Mouse (Mus musculus): ENCODE measurements around the gene Nkap. TPM values are rescaled to one million over a fixed set of nuclear protein-coding genes. Genes with fewer than 3 reads are reported as not detected.
"Not testable (repeated sequence)": the region's sequence is repeated elsewhere in the genome, so short reads cannot be mapped to it uniquely, and the experiment has no call there.

Gene Nkap
- polyA plus RNA-seq, 1 experiment from 2014 or later, result 16.6 TPM

DNA sequence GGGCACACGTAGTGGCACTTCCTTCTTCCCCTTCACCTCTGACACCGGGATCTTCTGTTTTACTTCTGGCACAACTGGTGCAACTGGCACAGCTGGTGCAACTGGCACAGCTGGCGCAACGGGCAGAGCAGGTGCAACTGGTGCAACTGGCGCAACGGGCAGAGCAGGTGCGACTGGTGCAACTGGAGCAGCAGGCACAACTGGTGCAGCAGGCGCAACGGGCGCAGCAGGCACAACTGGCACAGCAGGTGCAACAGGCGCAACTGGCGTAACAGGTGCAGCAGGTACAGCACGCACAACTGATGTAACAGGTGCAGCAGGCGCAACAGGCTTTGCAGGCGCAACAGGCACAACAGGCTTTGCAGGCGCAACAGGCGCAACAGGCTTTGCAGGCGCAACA lies 36.5 kb downstream of the Nkap start:
- WGBS, result 76% methylated on average over 18 of the region's 18 CpGs
- no peaks in the 10 kb centered on the region for H3K4me1 ChIP-seq
- H3K9ac ChIP-seq, result no peak overlapping the region
- H3K27ac ChIP-seq, result no peak overlapping the region
- H3K36me3 ChIP-seq, result no peaks in the 10 kb centered on the region
- no peaks in the 10 kb centered on the region for H3K27me3 ChIP-seq
- H3K4me3 ChIP-seq, result no peak overlapping the region
- no peak for ATAC-seq (ENCODE audit: low FRiP score, low read depth)
- no peak overlapping the region for H3K4me2 ChIP-seq (replicated peaks)
- no peaks in the 10 kb centered on the region for H3K9me3 ChIP-seq

DNA sequence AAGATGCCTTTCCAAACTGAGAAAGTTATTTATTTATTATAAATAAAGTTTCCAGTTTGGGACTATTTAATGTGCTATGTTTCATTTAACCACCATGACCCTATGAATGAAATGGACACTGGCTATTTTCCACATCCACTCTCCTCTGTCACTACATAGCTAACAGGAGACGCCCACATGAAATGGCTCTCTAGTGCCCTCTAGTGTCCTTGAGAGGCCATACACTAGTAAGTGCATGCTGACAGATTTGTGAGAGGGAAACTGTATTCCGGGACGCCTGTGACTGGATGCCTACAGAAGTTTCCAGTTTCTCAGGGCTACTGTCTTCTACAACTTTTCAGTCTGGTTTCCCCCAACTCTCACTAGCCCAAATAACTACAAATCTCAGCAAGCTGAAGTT lies 40.5 kb downstream of the Nkap start:
- 35% methylated on average over 3 of the region's 3 CpGs for WGBS
- Histone ChIP-seq H3K9me3 (no peaks in the 10 kb centered on the region), H3K27ac (no peak overlapping the region), H3K36me3 (no peaks in the 10 kb centered on the region), H3K9ac (no peak overlapping the region), H3K4me3 (no peak overlapping the region), H3K4me1 (no peaks in the 10 kb centered on the region), H3K4me2 (replicated peaks) (no peak overlapping the region), H3K27me3 (no peaks in the 10 kb centered on the region)
- ATAC-seq (ENCODE audit: low FRiP score, low read depth), result no peak

DNA sequence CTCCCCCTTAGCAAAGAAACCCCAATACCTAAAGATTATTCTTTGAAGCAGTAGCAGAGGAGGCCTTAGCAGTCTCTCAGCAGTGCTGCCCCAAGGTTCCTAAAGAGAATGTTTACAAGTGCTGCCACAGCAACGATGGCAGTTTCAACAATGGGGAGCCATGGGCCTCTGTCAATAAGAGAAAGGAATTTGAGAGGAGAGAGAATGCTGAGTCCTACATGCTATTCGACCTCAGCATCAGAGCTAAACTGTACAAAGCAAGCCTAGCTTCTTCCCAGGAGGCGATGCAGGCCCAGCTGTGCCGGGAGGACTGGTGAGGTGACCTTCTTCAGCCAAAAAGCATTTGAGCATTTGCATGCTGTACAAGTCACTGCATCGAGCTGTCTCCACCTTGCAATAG lies 42.1 kb downstream of the Nkap start, which contains the start of gene Akap14:
Akap14 (minus strand) TSS at position 101 of the 400 bp plus-strand sequence.
- H3K27ac ChIP-seq, result no peak within 1 kb of the TSS
- H3K4me1 ChIP-seq, result no peaks in the 10 kb centered on the region
- no peaks in the 10 kb centered on the region for H3K36me3 ChIP-seq
- H3K27me3 ChIP-seq, result no peaks in the 10 kb centered on the region
- no peak for ATAC-seq (ENCODE audit: low FRiP score, low read depth)
- H3K9ac ChIP-seq, result no peak within 1 kb of the TSS
- H3K9me3 ChIP-seq, result no peaks in the 10 kb centered on the region
- H3K4me2 ChIP-seq (replicated peaks), result no peak within 1 kb of the TSS
- no peak within 1 kb of the TSS for H3K4me3 ChIP-seq
- 69% methylated on average over 5 of the region's 5 CpGs for WGBS

DNA sequence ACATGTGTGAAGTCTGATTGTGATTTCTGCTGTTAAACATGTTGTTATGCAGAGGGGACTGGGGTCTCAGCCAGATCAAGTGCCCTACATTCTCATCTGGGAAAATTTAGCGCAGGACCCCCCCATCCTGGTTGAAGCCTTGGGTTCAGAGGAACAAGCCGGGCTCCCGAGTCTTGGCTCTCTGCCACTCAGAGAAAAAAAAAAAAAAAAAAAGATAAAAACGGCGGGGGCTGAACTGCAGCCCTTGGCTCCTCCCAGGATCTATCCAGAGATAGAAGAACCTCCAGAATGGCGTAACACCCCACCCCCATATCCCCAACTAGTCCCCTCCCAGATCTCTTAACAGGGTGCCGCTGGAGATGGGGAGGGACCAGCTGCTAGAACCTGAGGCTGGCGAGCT lies 57.8 kb downstream of the Nkap start:
- not testable (repeated sequence) for H3K4me2 ChIP-seq (replicated peaks); H3K36me3 ChIP-seq; H3K27me3 ChIP-seq; ATAC-seq (ENCODE audit: low FRiP score, low read depth); H3K4me1 ChIP-seq; H3K4me3 ChIP-seq; H3K9ac ChIP-seq; H3K9me3 ChIP-seq; H3K27ac ChIP-seq
- 73% methylated on average over 8 of the region's 8 CpGs for WGBS

DNA sequence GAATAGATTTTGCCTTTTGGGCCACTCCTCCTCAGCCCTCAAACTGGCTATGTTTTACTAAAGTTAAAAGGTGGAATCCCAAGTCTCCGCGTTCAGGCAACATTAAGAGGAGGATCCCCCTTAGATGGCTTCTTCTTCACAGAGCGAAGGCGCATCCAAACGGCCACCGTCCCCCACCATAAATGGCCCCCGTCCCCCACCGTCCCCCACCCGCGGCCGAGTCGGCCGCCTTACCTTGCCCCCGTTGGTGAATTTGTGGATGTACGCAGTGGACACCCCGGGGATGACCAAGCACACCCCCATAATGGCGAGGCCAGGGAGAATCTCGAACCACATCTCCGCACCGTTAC lies 64.1 kb downstream of the Nkap start:
- no peak overlapping the region for H3K27ac ChIP-seq
- no peaks in the 10 kb centered on the region for H3K4me1 ChIP-seq
- H3K4me2 ChIP-seq (replicated peaks), result peak overlapping the region; percentile 67
- H3K4me3 ChIP-seq, result peak overlapping the region; percentile 56
- WGBS, result 15% methylated on average over 20 of the region's 20 CpGs
- H3K27me3 ChIP-seq, result no peaks in the 10 kb centered on the region
- H3K9me3 ChIP-seq, result no peaks in the 10 kb centered on the region
- H3K36me3 ChIP-seq, result no peaks in the 10 kb centered on the region
- H3K9ac ChIP-seq, result peak overlapping the region; percentile 62
- ATAC-seq (ENCODE audit: low FRiP score, low read depth), result 0 out of 2 replicates have a peak, but pooled peaks have one; percentile 9

DNA sequence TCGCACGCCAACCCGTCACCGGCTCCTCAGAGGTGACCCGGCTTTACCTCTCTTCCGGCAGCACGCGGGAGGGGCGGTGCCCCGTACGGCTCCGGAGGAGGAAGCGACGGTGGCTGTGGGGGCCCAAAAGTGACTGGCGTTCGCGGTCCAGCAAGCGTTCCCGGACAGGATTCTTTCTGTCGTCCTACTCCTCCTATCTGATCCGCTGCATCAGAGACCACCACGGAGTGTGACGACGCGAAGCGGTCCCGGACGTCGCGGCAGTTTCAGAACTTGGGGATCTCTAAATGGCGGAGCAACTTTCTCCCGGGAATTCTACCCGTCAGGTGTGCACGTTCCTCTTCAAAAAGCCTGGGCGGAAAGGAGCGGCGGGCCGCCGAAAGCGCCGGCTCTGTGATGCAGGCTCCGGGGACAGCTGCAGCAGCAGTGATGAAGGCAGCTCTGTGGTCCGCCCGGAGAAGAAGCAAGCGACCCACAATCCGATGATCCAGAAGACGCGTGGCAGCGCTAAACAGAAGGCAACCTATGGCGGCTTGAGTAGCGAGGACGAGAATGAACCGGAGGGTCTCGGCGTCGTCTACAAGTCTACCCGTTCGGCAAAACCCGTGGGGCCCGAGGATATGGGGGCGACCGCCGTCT lies 64.6 kb downstream of the Nkap start, which contains the start of the genes Ndufa1 and Rnf113a1:
Ndufa1 (minus strand) TSS at position 59 of the 639 bp plus-strand sequence.
Rnf113a1 (plus strand) TSS at position 141 of the 639 bp plus-strand sequence.
- peak within 1 kb of the TSS; percentile 56 for H3K4me3 ChIP-seq

DNA sequence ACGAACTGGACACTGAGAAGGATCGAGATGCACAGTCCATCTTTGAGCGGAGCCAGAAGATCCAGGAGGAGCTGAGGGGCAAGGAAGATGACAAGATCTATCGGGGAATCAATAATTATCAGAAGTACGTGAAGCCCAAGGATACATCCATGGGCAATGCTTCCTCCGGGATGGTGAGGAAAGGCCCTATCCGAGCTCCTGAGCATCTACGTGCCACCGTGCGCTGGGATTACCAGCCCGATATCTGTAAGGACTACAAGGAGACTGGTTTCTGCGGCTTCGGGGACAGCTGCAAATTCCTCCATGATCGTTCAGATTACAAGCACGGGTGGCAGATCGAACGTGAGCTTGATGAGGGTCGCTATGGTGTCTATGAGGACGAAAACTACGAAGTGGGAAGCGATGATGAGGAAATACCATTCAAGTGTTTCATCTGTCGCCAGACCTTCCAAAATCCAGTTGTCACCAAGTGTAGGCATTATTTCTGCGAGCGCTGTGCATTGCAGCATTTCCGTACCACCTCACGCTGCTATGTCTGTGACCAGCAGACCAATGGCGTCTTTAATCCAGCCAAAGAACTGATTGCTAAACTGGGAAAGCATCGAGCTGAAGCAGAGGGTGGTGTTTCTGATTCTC lies 65.3 kb downstream of the Nkap start:
- no peaks in the 10 kb centered on the region for H3K4me1 ChIP-seq
- 22% methylated on average over 28 of the region's 28 CpGs for WGBS
- ATAC-seq (ENCODE audit: low FRiP score, low read depth), result no peak
- no peak overlapping the region for H3K27ac ChIP-seq
- peak overlapping the region; percentile 56 for H3K4me3 ChIP-seq
- H3K9ac ChIP-seq, result peak overlapping the region; percentile 62
- no peaks in the 10 kb centered on the region for H3K27me3 ChIP-seq
- peak overlapping the region; percentile 67 for H3K4me2 ChIP-seq (replicated peaks)
- no peaks in the 10 kb centered on the region for H3K9me3 ChIP-seq
- H3K36me3 ChIP-seq, result no peaks in the 10 kb centered on the region

More for the DNA sequence above, 64.6 kb downstream of the Nkap start, which contains the start of the genes Ndufa1 and Rnf113a1:
- Histone ChIP-seq H3K27ac (peak within 1 kb of the TSS; percentile 22; the same call in 1 of the 2 replicates), H3K4me2 (replicated peaks) (peak within 1 kb of the TSS; percentile 67), H3K36me3 (no peaks in the 10 kb centered on the region), H3K9ac (peak within 1 kb of the TSS; percentile 62), H3K9me3 (no peaks in the 10 kb centered on the region), H3K4me1 (no peaks in the 10 kb centered on the region), H3K27me3 (no peaks in the 10 kb centered on the region)
- WGBS, result 15% methylated on average over 60 of the region's 63 CpGs
- ATAC-seq (ENCODE audit: low FRiP score, low read depth), result peak; percentile 92

DNA sequence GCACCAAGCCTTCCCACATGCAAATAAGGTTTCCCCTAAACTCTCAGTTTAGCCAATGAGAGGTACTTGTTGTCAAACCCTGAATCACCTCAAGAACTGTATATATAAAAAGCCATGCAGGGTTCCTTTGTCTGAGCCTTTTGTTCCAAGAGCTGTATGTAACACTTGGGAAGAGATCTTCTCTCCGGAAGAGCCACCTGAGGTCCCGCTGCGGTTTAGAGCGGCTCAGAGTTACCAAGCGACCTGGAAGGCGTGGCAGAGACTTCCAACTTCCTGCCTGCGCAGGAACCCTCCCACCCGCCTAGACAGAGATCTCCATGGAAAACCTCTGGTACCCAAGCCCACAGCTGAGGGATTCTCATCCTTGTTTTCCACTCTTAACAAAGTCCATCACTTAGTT lies 72.1 kb downstream of the Nkap start:
- ATAC-seq (ENCODE audit: low FRiP score, low read depth), result no peak
- Histone ChIP-seq H3K4me3 (no peak overlapping the region), H3K36me3 (no peaks in the 10 kb centered on the region), H3K9me3 (no peaks in the 10 kb centered on the region), H3K9ac (no peak overlapping the region), H3K27ac (no peak overlapping the region), H3K4me1 (no peaks in the 10 kb centered on the region), H3K27me3 (no peaks in the 10 kb centered on the region), H3K4me2 (replicated peaks) (no peak overlapping the region)
- WGBS, result 66% methylated on average over 8 of the region's 8 CpGs

Other genes with a start within 250 kb of the Nkap start
- 1.5 TPM in 2 replicates for gene Nkrf, start 223.9 kb upstream of the Nkap start, polyA plus RNA-seq (2015; fragmentation: Nextera tagmentation; extraction: Ambion mirVana)
- gene Sept6, start 135.0 kb upstream of the Nkap start, polyA plus RNA-seq (2015; fragmentation: Nextera tagmentation; extraction: Ambion mirVana), result 75.9 and 77.1 TPM in 2 replicates
- not detected in 2 replicates for gene Sowahd, start 78.0 kb upstream of the Nkap start, polyA plus RNA-seq (2015; fragmentation: Nextera tagmentation; extraction: Ambion mirVana)
- gene Rpl39, start 41.4 kb upstream of the Nkap start, polyA plus RNA-seq (2015; fragmentation: Nextera tagmentation; extraction: Ambion mirVana), result 482 and 503 TPM in 2 replicates
- gene Upf3b, start 16.5 kb upstream of the Nkap start, polyA plus RNA-seq (2015; fragmentation: Nextera tagmentation; extraction: Ambion mirVana), result 17.4 and 19.7 TPM in 2 replicates
- not detected in 2 replicates for gene Akap14, start 42.0 kb downstream of the Nkap start, polyA plus RNA-seq (2015; fragmentation: Nextera tagmentation; extraction: Ambion mirVana)
- 459 and 474 TPM in 2 replicates for gene Ndufa1, start 64.4 kb downstream of the Nkap start, polyA plus RNA-seq (2015; fragmentation: Nextera tagmentation; extraction: Ambion mirVana)
- 12.3 and 13.8 TPM in 2 replicates for gene Rnf113a1, start 64.5 kb downstream of the Nkap start, polyA plus RNA-seq (2015; fragmentation: Nextera tagmentation; extraction: Ambion mirVana)
- gene Gm9, start 84.2 kb downstream of the Nkap start, polyA plus RNA-seq (2015; fragmentation: Nextera tagmentation; extraction: Ambion mirVana), result 0.18 TPM in 1 of 2 replicates, not detected in the other
- gene Rhox1, start 95.5 kb downstream of the Nkap start, polyA plus RNA-seq (2015; fragmentation: Nextera tagmentation; extraction: Ambion mirVana), result not detected in 2 replicates
- gene Rhox2a, start 118.2 kb downstream of the Nkap start, polyA plus RNA-seq (2015; fragmentation: Nextera tagmentation; extraction: Ambion mirVana), result 0.29 TPM in 1 of 2 replicates, not detected in the other
- gene Rhox3a, start 123.1 kb downstream of the Nkap start, polyA plus RNA-seq (2015; fragmentation: Nextera tagmentation; extraction: Ambion mirVana), result not detected in 2 replicates
- gene Rhox4a, start 138.5 kb downstream of the Nkap start, polyA plus RNA-seq (2015; fragmentation: Nextera tagmentation; extraction: Ambion mirVana), result not detected in 2 replicates

Measured in limb, embryonic 13.5 days (tissue).